Mouse (Mus musculus): ENCODE results near the gene Fads6.

GRCm38 (mm10) chr11:115271052-115271451, 26.4 kb downstream of the Fads6 start:
- no peak for TF ChIP-seq POLR2A (IDR thresholded peaks at IDR 0.05; ENCODE audit: insufficient read length, low read depth)
- no peak for TF ChIP-seq TCF12 (IDR thresholded peaks at IDR 0.05; ENCODE audit: insufficient read depth, poor library complexity, severe bottlenecking)
- TF ChIP-seq USF1 (IDR thresholded peaks at IDR 0.05; ENCODE audit: low read depth), result no peak
- TF ChIP-seq POLR2AphosphoS2 (IDR thresholded peaks at IDR 0.05; ENCODE audit: insufficient read length, low read depth), result no peak
- TF ChIP-seq E2F4 (IDR thresholded peaks at IDR 0.05; ENCODE audit: insufficient read depth), result no peak
- no peak for TF ChIP-seq MAX (IDR thresholded peaks at IDR 0.05; ENCODE audit: low read depth)
- no peak for TF ChIP-seq MYOD1 (IDR thresholded peaks at IDR 0.05; ENCODE audit: control insufficient read depth in 1 of 3, insufficient read length in 2 of 3, low read depth in 2 of 3)
- TF ChIP-seq CEBPB (IDR thresholded peaks at IDR 0.05; ENCODE audit: insufficient read depth, poor library complexity, severe bottlenecking), result no peak
- TF ChIP-seq MYOG (IDR thresholded peaks at IDR 0.05; ENCODE audit: control insufficient read depth in 1 of 3, insufficient read depth in 1 of 3, insufficient read length in 2 of 3, low read depth in 2 of 3), result no peak
- no peak for TF ChIP-seq REST (IDR thresholded peaks at IDR 0.05; ENCODE audit: insufficient read depth, insufficient read length)
- TF ChIP-seq TCF3 (IDR thresholded peaks at IDR 0.05; ENCODE audit: insufficient read length, low read depth), result no peak

All from myocyte (in vitro differentiated cells).